Mouse (Mus musculus): ENCODE measurements around the gene Six5.

DNA sequence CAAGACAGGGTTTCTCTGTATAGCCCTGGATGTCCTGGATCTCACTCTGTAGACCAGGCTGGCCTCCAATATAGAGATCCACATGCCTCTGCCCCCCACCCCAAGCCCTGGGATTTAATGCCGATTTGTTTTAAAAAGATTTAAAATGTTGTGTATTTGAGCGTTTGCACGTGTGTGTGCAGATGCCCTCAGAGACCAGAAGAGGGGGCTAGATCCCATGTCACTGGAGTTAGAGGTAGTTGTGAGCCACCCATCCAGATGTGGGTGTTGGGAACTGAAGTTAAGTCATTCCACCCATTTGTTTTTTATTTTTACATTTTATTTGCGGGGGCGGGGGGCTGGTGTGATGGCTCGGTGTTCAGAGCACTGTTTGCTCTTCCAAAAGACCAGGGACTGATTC lies 19.9 kb upstream of the Six5 start:
- TF ChIP-seq CTCF (conservative IDR thresholded peaks at IDR 0.05; ENCODE audit: low read length) = peak; percentile 72
- TF ChIP-seq POU5F1 (IDR thresholded peaks at IDR 0.05; ENCODE audit: borderline replicate concordance, low read length) = no peak
- no peak for TF ChIP-seq NANOG (IDR thresholded peaks at IDR 0.05; ENCODE audit: borderline replicate concordance, low read length)

Measured in E14TG2a.4 (cell line).